Mouse (Mus musculus) spleen, postnatal 0 days (tissue): ENCODE results near the gene Arg2. TPM values are rescaled to one million over a fixed set of nuclear protein-coding genes. Genes with fewer than 3 reads are reported as not detected.

Experiments
- polyA plus RNA-seq: library from polyadenylated mRNA; unstranded; fragments of >200 nt; fragmentation: Nextera tagmentation; extraction: Ambion mirVana; gene quantifications from 2 replicates; pipeline ENCODE4 v1.2.1, GENCODE M21; 2015

Arg2 gene
- polyA plus RNA-seq: 3.5 and 4.5 TPM in 2 replicates

DNA sequence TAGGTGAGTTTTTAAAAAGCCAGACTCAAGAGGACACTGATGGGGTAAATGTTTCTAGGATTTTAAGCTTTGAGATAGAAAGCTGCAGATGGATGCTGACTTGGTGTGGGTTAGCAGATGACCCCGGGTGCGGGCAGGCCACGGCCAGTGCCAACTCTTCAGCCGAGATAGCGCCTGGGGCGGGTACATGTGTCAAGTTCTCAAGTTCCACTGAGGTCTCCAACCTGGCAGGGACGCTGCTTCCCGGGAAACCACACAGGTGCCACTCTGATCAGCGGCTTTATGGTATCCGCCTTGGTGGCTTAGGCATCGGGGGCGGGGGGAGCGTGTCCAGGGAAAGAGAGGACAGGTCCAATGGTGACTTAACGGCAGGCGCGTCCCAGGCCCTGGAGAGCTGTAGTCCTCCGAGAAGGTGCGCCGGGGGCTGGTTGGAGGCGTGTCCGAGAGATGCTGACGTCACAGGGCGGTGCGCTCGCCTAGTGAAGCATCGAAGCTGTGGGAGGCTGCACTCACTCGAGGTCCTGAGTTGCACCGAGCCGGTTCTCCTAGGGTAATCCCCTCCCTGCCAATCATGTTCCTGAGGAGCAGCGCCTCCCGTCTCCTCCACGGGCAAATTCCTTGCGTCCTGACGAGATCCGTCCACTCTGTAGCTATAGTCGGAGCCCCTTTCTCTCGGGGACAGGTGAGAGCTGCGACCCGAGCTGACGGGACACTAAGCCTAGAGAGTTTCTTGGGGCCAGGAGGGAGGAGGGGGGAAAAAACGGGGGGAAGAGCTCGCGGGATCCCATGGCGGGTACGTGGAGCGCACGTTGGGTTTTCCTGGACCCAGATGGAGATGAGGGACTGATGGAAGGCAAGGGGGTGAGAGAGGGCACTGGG lies at the start of gene Arg2:
Gene Arg2, plus strand, starts transcription at position 479 of the 879 bp plus-strand sequence.

DNA sequence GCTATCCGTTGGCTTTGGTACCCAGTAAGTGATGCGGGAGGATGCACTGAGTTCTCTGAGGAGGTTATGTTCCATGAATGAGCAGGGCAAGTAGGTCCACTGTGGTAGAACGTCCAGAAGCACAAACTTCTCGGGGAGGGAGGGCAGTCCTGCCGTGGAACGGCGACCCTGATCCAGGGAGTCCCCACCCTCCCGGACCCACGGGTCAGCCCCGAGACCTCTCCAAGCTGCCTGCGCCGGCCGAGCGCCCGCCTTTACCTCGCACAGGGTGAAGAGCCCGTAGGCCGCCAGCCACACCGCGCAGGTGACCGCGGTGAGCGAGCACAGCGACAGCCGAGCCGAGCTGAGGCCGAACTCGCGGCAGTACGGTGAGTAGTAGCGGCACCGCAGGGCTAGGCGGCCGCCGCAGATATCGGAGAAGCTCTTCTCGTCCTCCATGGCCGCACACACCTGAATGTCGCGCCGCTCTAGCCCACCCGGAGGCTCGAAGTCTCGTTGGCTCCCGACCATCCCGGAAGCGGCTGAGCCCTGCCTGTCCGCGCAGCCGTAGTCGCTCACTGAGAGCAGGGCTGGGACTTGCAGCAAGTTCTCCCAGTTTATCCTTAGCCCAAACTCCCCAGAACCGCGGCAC lies 41.3 kb upstream of the Arg2 start, which contains the start of gene Pigh:
Gene Pigh, minus strand, starts transcription at position 470 of the 631 bp plus-strand sequence.

DNA sequence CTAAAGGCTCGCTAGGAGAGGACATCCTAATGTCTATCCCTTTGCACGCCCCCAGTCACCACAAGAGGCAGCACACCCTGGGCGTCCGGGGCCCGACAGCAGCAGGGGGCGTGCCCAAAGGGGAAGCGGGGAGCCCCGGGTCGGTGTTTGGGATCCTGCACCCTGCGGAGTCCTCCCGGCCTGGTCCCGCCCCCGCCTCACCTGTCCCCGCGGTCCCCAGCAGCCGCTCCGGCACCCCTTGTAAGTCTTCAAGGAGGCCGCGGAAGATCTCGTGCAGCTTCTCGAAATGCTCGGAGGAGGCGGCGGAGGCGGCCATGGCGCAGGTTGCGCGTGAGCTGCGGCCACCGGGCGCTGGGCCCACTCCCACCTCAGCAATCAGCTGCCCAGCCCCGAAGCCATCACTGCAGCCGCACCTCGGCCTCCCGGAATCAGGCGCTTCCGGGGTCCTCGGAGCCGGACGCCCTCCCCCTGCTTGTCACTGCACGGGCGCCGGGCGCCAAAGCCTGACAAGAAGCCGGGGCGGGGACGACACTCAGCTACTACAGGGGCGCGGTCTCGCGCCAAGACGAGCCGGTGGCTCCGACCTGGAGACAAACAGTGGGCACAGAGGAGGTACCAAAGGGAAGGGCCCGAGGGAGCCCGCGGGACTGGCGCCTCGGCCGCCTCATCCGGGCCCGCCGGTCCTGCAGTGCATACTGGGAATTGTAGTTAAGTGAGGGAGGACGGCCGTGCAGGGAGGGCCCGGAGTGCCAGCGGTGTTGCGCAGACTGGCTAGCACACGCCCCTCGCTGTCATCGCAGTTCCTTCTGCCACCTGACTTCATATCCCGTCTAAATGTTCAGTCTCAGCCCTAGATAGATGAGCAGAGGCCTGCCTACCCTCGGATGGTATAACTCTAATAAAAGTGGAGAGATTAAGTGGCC lies 41.7 kb downstream of the Arg2 start, which contains the start of gene Vti1b:
Gene Vti1b, minus strand, starts transcription at position 649 of the 923 bp plus-strand sequence.

DNA sequence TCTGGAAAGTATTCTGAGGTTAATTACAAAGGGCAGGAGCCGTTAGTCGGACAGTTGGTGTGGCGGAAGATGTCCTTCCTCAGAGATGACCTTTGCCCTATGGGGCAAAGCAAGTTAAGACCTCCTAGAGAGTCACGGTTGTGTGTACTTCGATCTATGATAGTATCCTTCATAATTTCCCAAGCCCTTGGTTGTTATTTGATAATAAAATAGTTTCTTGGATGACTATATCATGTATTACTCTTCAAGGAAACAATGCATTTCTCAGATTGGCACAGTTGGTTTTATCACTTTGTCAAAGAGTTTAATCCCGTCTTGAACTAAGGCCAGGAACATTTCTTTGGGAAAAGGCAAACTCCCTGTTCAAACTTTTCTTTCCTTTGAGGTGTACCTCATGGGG lies 61.6 kb downstream of the Arg2 start, which contains the start of gene Rdh11:
Gene Rdh11, minus strand, starts transcription at position 101 of the 400 bp plus-strand sequence.

Other genes starting within 250 kb of the Arg2 start
- gene Plek2, start 223.8 kb upstream of the Arg2 start, polyA plus RNA-seq: 17.9 and 37.0 TPM in 2 replicates
- gene Tmem229b, start 123.2 kb upstream of the Arg2 start, polyA plus RNA-seq: 6.0 and 8.1 TPM in 2 replicates
- gene Plekhh1, start 101.6 kb upstream of the Arg2 start, polyA plus RNA-seq: 0.16 and 0.43 TPM in 2 replicates
- gene Pigh, start 41.1 kb upstream of the Arg2 start, polyA plus RNA-seq: 7.8 and 10.9 TPM in 2 replicates
- 56.2 and 61.7 TPM in 2 replicates for gene Vti1b, start 41.9 kb downstream of the Arg2 start, polyA plus RNA-seq
- 9.1 and 9.3 TPM in 2 replicates for gene Rdh11, start 61.5 kb downstream of the Arg2 start, polyA plus RNA-seq
- 6.3 and 7.1 TPM in 2 replicates for gene Rdh12, start 78.1 kb downstream of the Arg2 start, polyA plus RNA-seq
- 10.0 and 10.9 TPM in 2 replicates for gene Zfyve26, start 165.5 kb downstream of the Arg2 start, polyA plus RNA-seq
- 5.0 and 5.5 TPM in 2 replicates for gene Rad51b, start 166.5 kb downstream of the Arg2 start, polyA plus RNA-seq